Mouse (Mus musculus) intestine, embryonic 16.5 days (tissue): ENCODE results near the gene Hk2. TPM values are rescaled to one million over a fixed set of nuclear protein-coding genes. Genes with fewer than 3 reads are reported as not detected.
A peak's percentile ranks its signal among the peaks of the same experiment; 100 is the strongest.

Experiments used
- ATAC-seq: fragments of 200-750 bp; cut with Nextera tagmentation; 2 replicates; pipeline ENCODE4 v1.8.0; 2017; ENCODE audit warnings: moderate TSS enrichment, moderate library complexity
- H3K27ac ChIP-seq: fragments of 300-500 bp; sonication (generic); 2 replicates; pipeline ENCODE4 v1.5.1; 2014; ENCODE audit warnings: mild to moderate bottlenecking, low read length
- H3K27me3 ChIP-seq: fragments of 300-500 bp; sonication (generic); replicated peaks from 2 replicates; pipeline ENCODE4 v1.6.1; 2014; ENCODE audit warnings: low read length, control low read depth, mixed read lengths; ENCODE audit not compliant: control insufficient read depth, insufficient read depth
- H3K36me3 ChIP-seq: fragments of 300-500 bp; sonication (generic); 2 replicates; pipeline ENCODE4 v1.6.1; 2014; ENCODE audit warnings: low read length, control low read depth; ENCODE audit not compliant: control insufficient read depth, insufficient read depth
- H3K4me1 ChIP-seq: fragments of 300-500 bp; sonication (generic); 2 replicates; pipeline ENCODE4 v1.6.1; 2014; ENCODE audit warnings: low read length, control low read depth, mixed read lengths; ENCODE audit not compliant: control insufficient read depth, insufficient read depth
- H3K4me2 ChIP-seq: fragments of 300-500 bp; sonication (generic); 2 replicates; pipeline ENCODE4 v1.6.1; 2014; ENCODE audit warnings: low read depth, low read length, control low read depth
- H3K4me3 ChIP-seq: fragments of 300-500 bp; sonication (generic); 2 replicates; pipeline ENCODE4 v1.5.1; 2014; ENCODE audit warnings: mild to moderate bottlenecking, low read length
- H3K9ac ChIP-seq: fragments of 300-500 bp; sonication (generic); 2 replicates; pipeline ENCODE4 v1.6.1; 2014; ENCODE audit warnings: low read depth, low read length
- H3K9me3 ChIP-seq: fragments of 300-500 bp; sonication (generic); 2 replicates; pipeline ENCODE4 v1.6.1; 2016; ENCODE audit warnings: low read length, control low read depth; ENCODE audit not compliant: control insufficient read depth
- WGBS: fragments of 180-500 bp; shearing (Covaris S2); extraction: QIAGEN DNeasy Blood & Tissue Kit; methylation state at CpG from one replicate; pipeline ENCODE4 v1.1.7; 2014; 5-methylcytosine and 5-hydroxymethylcytosine counted together
- polyA plus RNA-seq: library from polyadenylated mRNA; unstranded; fragments of >200 nt; fragmentation: Nextera tagmentation; extraction: Ambion mirVana; gene quantifications from 2 replicates; pipeline ENCODE4 v1.2.1, GENCODE M21; 2015

Gene Hk2
- polyA plus RNA-seq, 1 experiment from 2014 or later = 18.0 TPM

DNA sequence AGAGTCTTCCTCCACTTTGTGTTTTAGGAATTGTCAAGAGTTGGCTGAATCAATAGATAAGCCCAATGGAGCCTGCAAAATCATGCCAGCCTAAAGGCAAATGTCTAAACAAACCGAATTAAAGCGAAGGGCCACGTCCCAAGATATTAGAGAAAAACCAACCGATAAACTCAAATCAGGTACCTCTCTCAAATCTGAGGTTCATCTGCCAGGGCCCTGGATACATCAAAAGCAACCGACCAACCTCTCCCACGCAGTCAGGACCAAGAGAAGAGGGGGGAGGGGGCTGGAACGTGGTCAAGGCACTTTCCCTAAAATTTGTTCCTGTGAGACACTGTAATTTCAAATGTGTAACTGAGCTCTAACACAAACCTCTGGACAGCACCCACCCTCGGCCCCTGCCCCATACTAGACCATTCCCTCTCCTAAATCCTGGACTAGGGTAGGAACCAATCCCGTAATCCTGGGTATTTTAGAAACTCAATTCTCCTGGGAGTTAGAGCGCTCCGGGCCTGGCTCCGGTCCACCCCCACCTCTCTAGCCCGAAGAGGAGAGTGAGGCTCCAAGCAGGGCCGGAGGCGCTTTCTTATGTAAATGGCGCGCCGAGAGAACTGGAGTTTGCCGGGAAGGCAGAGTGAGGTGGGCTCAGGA is 1.7 kb downstream of the Hk2 start:
- Histone ChIP-seq H3K4me1 (peaks cover 26% of the 10 kb centered on the region), H3K4me3 (peak overlapping the region; percentile 69), H3K9me3 (no peaks in the 10 kb centered on the region), H3K4me2 (peak overlapping the region; percentile 93), H3K36me3 (no peaks in the 10 kb centered on the region), H3K27me3 (no peaks in the 10 kb centered on the region), H3K9ac (peak overlapping the region; percentile 67), H3K27ac (peak overlapping the region; percentile 80)
- WGBS = 2% methylated on average over 19 of the region's 19 CpGs
- ATAC-seq = 0 out of 2 replicates have a peak, but pooled peaks have one; percentile 2

DNA sequence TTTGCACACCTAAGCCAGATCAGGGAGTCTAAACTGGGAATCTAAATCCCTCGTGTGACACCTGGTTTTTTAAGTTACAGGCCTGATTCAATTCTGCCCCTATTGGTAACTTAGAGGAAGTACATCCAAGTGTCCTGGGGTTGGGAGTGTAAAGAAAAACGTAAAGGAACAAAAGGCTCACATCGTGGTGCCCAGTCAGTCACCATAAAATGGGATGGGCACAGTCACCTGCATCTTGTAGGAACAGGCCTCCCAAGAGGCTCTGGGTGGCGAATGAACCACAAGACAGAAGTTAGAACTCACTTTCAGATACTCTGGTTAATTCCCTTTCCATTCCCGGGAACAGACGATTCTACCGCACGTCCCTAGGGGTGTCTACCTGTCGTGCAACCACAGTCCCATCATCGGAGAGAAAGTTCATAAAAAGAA is 2.3 kb downstream of the Hk2 start:
- ATAC-seq = no peak
- H3K9ac ChIP-seq = peak overlapping the region; percentile 67
- no peaks in the 10 kb centered on the region for H3K9me3 ChIP-seq
- peak overlapping the region; percentile 93 for H3K4me2 ChIP-seq
- no peaks in the 10 kb centered on the region for H3K36me3 ChIP-seq
- H3K27me3 ChIP-seq = no peaks in the 10 kb centered on the region
- H3K4me3 ChIP-seq = peak overlapping the region; percentile 69
- 4% methylated on average over 10 of the region's 10 CpGs for WGBS
- peaks cover 26% of the 10 kb centered on the region for H3K4me1 ChIP-seq
- H3K27ac ChIP-seq = no peak overlapping the region

DNA sequence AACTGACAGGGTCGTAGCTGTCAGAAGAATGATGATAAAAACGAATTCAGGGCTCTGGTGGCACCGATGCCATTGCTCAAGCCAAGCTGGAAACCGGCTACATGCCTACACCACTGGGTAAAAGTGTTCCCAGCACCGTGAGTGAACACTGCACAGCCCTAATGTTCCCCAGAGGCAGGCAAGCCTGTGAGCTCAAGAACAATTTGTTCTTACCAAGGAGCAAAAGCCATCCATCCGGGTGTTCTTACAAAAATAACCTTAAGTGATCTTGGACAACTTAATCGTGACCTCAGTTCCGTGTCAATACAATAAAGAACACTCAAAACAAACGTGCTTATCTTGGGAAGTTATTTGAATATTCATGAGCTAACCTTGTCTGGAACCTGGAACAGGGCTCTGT is 3.2 kb downstream of the Hk2 start:
- WGBS = 49% methylated on average over 9 of the region's 9 CpGs
- no peak overlapping the region for H3K4me3 ChIP-seq
- ATAC-seq = no peak
- H3K36me3 ChIP-seq = no peaks in the 10 kb centered on the region
- H3K27ac ChIP-seq = no peak overlapping the region
- no peak overlapping the region for H3K9ac ChIP-seq
- no peaks in the 10 kb centered on the region for H3K27me3 ChIP-seq
- no peaks in the 10 kb centered on the region for H3K9me3 ChIP-seq
- peaks cover 26% of the 10 kb centered on the region for H3K4me1 ChIP-seq
- peak overlapping the region; percentile 93 for H3K4me2 ChIP-seq

- 78% methylated on average over 3 of the region's 3 CpGs for whole genome bisulfite sequencing
- ATAC-seq = no peak
- H3K9me3 ChIP-seq = no peaks in the 10 kb centered on the region
- H3K36me3 ChIP-seq = no peaks in the 10 kb centered on the region
- no peak overlapping the region for H3K9ac ChIP-seq
- no peaks in the 10 kb centered on the region for H3K27me3 ChIP-seq
- H3K4me1 ChIP-seq = peaks cover 26% of the 10 kb centered on the region
- H3K27ac ChIP-seq = no peak overlapping the region
- no peak overlapping the region for H3K4me2 ChIP-seq
- H3K4me3 ChIP-seq = no peak overlapping the region
Measured at GRCm38 (mm10) chr6:82770286-82770685, 4.0 kb downstream of the Hk2 start.

- H3K4me2 ChIP-seq = no peak overlapping the region
- H3K9ac ChIP-seq = no peak overlapping the region
- H3K27me3 ChIP-seq = no peaks in the 10 kb centered on the region
- H3K4me3 ChIP-seq = no peak overlapping the region
- H3K9me3 ChIP-seq = no peaks in the 10 kb centered on the region
- ATAC-seq = no peak
- H3K27ac ChIP-seq = no peak overlapping the region
- WGBS = 73% methylated on average over 5 of the region's 5 CpGs
- H3K36me3 ChIP-seq = no peaks in the 10 kb centered on the region
- peaks cover 26% of the 10 kb centered on the region for H3K4me1 ChIP-seq
Measured at GRCm38 (mm10) chr6:82769704-82770103, 4.5 kb downstream of the Hk2 start.

GRCm38 (mm10) chr6:82767734-82768586 is 6.3 kb downstream of the Hk2 start:
- Histone ChIP-seq H3K36me3 (no peaks in the 10 kb centered on the region), H3K4me1 (peaks cover 38% of the 10 kb centered on the region), H3K27ac (no peak overlapping the region), H3K27me3 (no peaks in the 10 kb centered on the region), H3K4me3 (no peak overlapping the region), H3K9ac (no peak overlapping the region), H3K9me3 (no peaks in the 10 kb centered on the region), H3K4me2 (no peak overlapping the region)
- WGBS = 82% methylated on average over 12 of the region's 12 CpGs
- ATAC-seq = no peak

- Histone ChIP-seq H3K27me3 (no peaks in the 10 kb centered on the region), H3K9me3 (no peaks in the 10 kb centered on the region), H3K9ac (no peak overlapping the region), H3K4me2 (no peak overlapping the region), H3K36me3 (no peaks in the 10 kb centered on the region), H3K4me3 (no peak overlapping the region), H3K4me1 (peaks cover 40% of the 10 kb centered on the region), H3K27ac (no peak overlapping the region)
- no peak for ATAC-seq
- WGBS = 67% methylated on average over 4 of the region's 4 CpGs
Measured at GRCm38 (mm10) chr6:82766636-82767035, 7.6 kb downstream of the Hk2 start.

GRCm38 (mm10) chr6:82765261-82765660 is 9.0 kb downstream of the Hk2 start:
- H3K27me3 ChIP-seq = no peaks in the 10 kb centered on the region
- no peak for ATAC-seq
- WGBS = 90% methylated on average over 2 of the region's 2 CpGs
- no peak overlapping the region for H3K27ac ChIP-seq
- no peak overlapping the region for H3K9ac ChIP-seq
- H3K36me3 ChIP-seq = no peaks in the 10 kb centered on the region
- H3K4me1 ChIP-seq = peaks cover 42% of the 10 kb centered on the region
- no peak overlapping the region for H3K4me3 ChIP-seq
- H3K4me2 ChIP-seq = no peak overlapping the region
- no peaks in the 10 kb centered on the region for H3K9me3 ChIP-seq

DNA sequence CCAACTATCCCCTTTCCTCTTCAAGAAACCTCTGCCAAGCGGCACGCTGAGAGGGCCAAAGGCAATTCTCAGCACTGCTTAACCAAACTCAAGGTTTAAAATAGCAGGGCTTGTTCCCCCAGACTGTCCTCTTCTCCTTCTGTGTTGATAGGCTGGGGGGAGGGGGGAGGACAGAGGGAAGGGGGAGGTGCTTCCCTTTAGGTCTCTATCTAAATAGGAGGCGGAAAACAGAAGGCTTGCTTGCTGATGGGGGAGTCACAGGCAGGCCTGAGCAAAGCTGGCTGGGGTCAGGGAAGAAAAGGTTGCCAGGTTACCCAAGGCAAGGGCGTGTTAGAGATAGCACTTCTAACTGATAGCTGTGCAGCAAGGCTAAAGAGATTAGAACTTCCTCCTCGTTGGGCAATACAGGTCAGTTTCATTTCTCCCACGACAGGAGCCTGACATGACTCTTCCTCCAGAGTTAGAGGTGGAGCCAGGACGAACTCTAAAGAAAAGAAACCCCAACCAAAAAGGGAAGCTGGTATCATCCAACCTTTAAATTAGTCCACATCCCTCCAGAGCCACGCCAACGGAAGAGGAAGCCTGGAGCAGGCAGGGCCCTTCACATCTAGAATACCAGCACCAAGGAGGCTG is 10.3 kb downstream of the Hk2 start:
- Histone ChIP-seq H3K27ac (0 out of 2 replicates have a peak overlapping the region, but pooled peaks have one; percentile 9), H3K4me1 (peaks cover 37% of the 10 kb centered on the region), H3K9me3 (no peaks in the 10 kb centered on the region), H3K4me2 (no peak overlapping the region), H3K9ac (no peak overlapping the region), H3K4me3 (no peak overlapping the region), H3K27me3 (no peaks in the 10 kb centered on the region), H3K36me3 (peaks cover 3% of the 10 kb centered on the region; the same call in 1 of the 2 replicates)
- 31% methylated on average over 9 of the region's 9 CpGs for WGBS
- peak; percentile 82 for ATAC-seq
